Mouse (Mus musculus) layer of hippocampus, adult 2 months (tissue): ENCODE measurements at regions not wholly inside any gene's neighbourhood (a gene's known extent, or its start where the extent isn't known, plus 50 kb on each side); places are given as distances from the start of the nearest gene placed in this dataset.

Experiments
- DNase-seq, 2 experiments: peaks; one replicate each; pipeline ENCODE4 v3.0.0; 2022; ENCODE audit warnings: low spot score in 2 of 2
- H3K27ac ChIP-seq: fragments of 200-600 bp; 2 replicates; pipeline ENCODE4 v1.8.1; 2022
- H3K4me3 ChIP-seq: fragments of 200-600 bp; 2 replicates; pipeline ENCODE4 v1.8.1; 2022; ENCODE audit warnings: mild to moderate bottlenecking
- CTCF ChIP-seq: fragments of 200-600 bp; conservative IDR thresholded peaks from 2 replicates; pipeline ENCODE4 v1.8.1; 2022; ENCODE audit warnings: antibody characterized with exemption, mild to moderate bottlenecking, moderate library complexity

DNA sequence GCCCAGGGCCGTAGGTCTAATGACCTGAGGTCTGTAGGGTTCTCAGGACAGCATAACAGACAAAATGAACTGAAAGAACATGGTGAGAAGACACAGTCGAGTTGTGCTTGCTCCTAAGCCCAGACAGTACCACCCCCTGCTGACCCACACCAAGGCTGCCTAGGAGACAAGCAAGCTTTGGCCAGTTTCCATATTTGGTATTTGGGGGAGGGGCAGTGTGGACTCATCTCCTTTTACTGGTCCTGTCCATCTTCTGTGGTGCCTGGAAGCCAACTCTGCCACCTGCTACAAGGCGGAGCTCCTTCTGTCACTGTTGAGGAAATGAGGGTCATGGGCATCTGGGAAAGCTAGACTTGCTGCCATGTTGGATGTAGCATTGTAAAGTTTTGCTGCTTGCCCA, 68.9 kb downstream of the Tex29 start:
- no peak for DNase-seq
- no peak for TF ChIP-seq CTCF
- Histone ChIP-seq H3K4me3 (no peak overlapping the region), H3K27ac (no peak overlapping the region)

DNA sequence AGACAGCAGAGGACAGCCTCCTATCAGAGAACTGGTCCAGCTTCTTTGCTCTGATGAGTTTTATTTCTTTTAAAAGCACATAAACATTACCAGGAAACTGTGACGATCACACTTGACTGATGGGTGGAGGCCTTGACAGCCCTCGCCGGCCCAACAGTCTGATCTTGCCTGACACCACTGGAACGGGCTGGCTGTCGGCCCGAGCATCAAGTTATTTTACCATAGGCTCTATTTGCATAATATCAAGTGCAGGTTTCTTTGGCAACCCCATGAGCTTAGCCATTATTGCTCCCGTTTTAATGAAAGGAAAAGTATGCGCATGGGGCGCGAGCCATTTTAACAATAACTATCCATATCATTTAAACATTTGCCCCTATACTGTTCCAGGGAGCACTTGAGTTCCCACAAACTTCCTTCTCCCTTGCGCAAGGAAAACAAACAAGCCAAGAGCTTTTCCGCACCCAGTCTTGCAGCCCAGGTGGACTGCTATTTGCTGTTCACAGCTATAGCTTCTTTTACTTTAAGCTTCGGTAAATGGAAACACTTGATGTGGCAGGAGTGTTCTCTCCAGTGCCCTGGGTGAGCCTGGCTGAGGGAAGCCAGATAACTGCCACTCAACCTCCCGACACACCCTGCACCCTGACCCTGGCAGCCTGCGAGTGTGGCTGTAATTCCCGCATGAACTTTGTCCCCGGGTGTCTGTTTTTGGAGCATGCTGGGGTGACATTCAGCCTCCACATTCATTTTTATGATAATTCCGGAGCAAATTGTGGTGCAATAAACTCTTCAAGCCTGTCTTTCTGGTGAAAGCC, 71.6 kb downstream of the Tex29 start:
- no peak for TF ChIP-seq CTCF
- H3K27ac ChIP-seq, result no peak overlapping the region
- DNase-seq, result no peak
- H3K4me3 ChIP-seq, result no peak overlapping the region

DNA sequence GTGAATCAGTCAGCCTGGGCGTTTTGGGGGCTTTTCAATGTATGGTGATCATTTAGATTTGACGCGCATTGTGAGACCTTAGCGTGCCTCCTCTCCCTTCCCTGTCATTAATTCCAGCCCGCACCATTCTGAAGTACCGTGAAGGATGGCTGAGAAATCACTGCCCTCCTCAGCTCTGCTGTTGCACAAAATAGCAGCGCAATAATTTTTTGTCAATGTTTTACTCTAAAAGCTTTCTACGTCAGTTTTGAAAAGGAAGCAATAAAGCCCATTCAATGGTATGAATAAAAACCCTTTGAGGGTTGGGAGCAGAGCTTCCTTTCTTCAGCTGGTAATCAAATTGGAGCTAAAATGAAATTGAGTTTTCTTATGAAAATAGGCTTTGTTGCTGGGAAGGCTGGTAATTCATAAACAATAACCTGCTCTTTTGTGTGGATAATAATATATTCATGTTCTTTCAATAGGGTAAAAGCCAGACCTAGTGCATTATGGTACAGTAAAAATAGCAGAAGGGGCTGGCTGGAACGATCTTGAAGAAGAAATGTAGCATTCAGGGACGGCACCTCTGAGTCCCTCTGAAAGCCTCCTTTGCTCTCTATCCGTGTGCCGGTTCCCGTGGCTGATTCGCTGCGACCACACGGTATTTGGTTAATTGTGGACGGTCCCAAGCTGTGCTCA, 72.3 kb downstream of the Tex29 start:
- Histone ChIP-seq H3K27ac (no peak overlapping the region), H3K4me3 (no peak overlapping the region)
- TF ChIP-seq CTCF, result no peak
- DNase-seq, result no peak

DNA sequence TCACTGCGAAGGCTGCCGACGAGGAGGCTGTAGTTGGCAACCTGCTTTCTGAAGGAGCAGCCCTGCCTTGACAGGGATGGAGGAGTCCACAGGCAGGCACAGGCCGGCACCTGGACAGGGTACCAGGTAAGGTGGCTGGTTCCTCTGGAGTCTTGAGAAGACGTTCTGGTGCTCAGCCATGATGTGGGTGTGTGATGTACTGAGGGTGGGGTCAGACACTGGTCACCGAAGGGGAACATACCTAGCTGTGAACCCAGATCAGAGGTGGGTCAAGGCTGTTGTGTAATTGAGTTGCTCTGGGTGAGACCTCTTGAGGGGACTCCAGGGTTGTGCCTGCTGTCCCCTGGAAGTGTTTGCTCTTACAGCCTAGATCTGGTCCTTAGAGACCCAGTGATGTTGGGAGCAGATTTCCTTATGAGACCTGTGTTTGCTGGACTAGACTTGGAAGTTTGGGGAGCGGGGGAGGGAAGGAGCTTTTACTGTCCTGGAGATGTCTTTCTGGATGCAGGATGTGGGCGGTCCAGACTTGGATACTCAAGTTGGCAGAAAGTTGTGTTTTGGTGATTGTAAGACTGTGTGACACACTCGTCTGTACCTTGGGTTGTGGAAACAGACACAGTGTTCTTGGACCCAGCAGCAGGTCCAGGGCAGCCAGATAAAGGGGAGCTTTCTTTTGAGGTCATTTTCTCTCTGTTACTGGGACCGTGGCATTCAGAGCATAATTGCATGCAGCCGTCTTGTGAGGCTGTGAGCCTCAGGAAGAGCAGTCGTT, 73.0 kb downstream of the Tex29 start:
- no peak for TF ChIP-seq CTCF
- DNase-seq, result no peak
- Histone ChIP-seq H3K4me3 (no peak overlapping the region), H3K27ac (no peak overlapping the region)

DNA sequence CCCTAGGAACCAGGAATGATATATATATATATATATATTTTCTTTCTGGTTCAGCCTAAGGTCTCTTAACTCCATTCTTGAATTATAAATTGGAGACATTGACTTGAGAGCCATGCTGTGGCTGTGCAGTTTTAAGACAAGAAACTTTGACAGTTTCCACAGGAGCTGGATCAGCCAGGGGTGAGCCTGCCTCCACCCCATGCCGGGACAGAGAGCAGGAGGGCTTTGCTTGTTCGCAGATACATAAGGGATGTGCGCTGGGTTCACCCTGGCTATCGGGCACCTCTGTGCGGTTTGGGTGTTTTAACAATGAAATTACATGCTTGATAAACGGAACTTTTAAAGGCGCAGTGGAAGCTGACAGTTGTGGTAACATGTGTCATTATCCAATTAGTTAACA, 73.9 kb downstream of the Tex29 start:
- TF ChIP-seq CTCF, result no peak
- no peak overlapping the region for H3K27ac ChIP-seq
- no peak for DNase-seq
- H3K4me3 ChIP-seq, result no peak overlapping the region

DNA sequence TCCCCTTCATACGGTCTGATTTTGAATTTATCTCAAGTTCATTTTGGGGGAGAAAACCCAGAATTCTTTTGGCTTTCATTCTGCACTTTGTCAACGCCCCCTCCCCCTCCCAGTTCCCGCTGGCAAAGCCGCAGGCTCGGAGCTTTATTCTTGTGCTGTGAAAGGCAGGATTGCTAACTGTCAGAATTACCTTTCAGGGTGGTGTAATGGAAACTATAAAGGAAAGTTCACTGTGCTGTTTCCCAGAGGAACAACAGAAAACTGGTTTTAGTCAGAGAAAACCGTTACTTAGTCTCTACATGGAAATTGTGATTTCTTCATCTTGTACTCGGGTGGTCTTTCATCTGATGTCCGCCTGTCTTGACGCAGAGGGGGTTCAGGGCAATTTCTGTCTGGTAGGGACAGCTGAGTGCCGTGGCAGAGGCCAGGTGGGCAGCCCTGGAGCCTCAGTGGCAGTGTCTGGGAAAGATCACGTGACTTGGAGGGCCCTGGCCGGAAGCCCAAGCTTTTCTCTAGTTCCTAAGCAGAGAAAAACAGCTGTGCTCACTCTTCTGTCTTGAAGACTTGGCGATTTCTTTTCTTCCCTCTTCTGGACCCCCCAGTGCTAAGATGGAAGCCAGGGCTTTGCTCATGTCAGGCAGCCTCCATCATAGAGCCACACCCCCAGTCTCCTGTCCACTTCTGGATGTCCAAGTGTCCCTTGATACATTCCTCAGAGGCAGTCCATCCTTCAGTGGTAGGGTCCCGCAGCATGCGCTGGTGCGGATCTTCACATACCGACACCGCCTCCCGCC, 74.6 kb downstream of the Tex29 start:
- no peak for TF ChIP-seq CTCF
- Histone ChIP-seq H3K4me3 (no peak overlapping the region; the same call in 1 of the 2 replicates), H3K27ac (no peak overlapping the region)
- DNase-seq, result no peak

DNA sequence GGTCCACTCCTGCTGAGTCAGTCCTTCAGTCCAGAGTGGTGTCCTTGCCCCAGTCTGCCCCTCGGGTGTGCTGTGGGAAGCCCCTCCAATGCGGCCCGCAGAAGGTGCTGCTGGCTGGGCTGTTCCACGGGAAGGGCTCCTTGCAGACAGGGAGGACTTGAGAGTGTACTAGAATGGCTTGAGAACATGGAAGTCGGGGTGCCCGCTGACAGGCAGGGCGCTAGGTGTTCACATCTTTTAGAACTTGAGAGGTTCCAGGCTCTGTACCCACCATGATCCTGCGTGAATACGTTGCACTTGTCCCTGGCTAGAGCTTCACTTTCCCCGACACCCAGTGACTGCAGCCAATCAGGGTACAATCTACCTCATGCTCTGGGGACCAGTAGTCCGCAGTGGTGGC, 75.4 kb downstream of the Tex29 start:
- TF ChIP-seq CTCF, result no peak
- no peak for DNase-seq
- H3K27ac ChIP-seq, result no peak overlapping the region
- H3K4me3 ChIP-seq, result no peak overlapping the region

DNA sequence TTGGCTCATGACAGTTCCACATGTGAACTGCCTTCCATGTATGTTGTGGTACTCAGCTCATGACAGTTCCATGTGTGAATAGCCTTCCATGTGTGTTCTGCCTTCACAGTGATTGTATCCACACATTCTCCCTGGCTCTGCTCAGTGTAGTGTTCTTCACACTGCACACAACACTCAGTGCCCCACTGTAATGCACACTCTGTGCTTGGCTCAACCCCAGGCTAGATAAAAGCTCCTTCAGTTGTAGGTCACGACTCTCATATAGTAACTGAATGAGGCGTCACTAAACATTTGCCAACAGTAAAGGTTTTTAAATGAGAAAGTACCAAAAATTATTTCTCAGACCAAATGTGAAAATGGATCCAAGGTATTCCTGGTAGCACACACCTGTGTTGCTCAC, 79.6 kb downstream of the Tex29 start:
- no peak for TF ChIP-seq CTCF
- Histone ChIP-seq H3K4me3 (no peak overlapping the region), H3K27ac (no peak overlapping the region)
- no peak for DNase-seq

DNA sequence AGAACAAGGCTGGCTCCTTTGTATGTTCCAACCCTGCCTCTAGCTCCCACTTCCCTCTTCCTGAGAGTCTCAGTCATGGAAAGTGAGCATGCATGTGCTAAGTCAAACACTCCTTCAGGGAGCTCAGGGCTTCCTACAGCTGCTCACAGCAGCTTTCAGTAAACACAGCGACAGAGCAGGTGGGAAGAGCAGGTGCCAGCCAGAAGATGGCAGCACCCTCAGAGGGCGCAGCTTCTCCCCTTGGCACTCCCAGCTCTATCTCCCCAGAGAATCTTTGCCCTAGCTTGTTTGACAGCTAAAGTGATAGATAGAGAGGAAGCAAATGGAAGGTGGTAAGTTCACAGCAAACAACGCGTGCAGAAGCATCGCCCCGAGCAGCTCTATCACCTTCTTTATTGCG, 82.8 kb downstream of the Tex29 start:
- no peak overlapping the region for H3K4me3 ChIP-seq
- no peak for DNase-seq

DNA sequence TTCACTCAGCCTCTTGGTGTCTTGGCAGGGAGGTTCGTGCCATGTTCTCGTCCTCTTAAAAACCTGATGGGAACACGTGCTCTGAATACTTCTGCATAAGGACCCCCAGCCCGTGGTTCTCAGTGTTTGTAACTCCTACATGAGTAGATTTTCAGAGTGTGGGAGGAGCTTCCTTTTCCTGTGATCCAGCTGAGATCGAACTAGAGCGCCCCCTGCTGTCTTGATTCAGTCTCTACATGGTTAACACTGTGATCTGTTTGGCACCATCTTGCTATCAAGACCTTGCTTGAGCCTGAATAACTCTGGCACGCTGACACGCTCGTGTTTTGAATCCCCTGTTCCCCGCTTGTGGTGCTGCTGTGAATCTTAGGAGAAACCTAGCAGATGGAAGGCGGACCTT, 83.9 kb downstream of the Tex29 start:
- peak; percentile 81 for TF ChIP-seq CTCF
- Histone ChIP-seq H3K4me3 (no peak overlapping the region), H3K27ac (no peak overlapping the region)
- DNase-seq, result peak; percentile 51 to 81

More for the DNA sequence above, 82.8 kb downstream of the Tex29 start:
- peak; percentile 26 for TF ChIP-seq CTCF
- no peak overlapping the region for H3K27ac ChIP-seq

DNA sequence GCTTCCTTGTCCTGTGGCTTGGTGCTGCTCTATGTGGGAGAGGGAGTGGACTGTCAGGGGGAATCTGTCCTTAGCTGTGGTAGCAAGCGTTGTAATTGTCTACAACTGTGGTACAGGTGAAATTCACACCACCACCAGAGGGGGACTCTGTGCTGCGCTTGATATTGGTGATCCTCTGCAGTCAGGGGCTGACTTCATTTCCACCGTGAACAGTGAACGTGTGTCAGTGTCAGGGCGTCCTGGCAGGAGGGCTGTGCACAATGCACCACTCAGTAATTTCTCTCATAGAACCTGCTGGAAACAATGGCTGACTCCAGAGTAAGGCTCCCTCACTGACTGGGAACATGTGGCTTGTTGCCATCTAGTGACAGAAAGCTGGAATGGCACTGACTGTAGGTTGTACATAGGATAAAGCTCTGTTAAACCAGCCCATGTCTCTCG, 102.6 kb downstream of the Tex29 start:
- peak; percentile 47 to 66 for DNase-seq
- Histone ChIP-seq H3K4me3 (no peak overlapping the region), H3K27ac (no peak overlapping the region)
- peak; percentile 81 for TF ChIP-seq CTCF

DNA sequence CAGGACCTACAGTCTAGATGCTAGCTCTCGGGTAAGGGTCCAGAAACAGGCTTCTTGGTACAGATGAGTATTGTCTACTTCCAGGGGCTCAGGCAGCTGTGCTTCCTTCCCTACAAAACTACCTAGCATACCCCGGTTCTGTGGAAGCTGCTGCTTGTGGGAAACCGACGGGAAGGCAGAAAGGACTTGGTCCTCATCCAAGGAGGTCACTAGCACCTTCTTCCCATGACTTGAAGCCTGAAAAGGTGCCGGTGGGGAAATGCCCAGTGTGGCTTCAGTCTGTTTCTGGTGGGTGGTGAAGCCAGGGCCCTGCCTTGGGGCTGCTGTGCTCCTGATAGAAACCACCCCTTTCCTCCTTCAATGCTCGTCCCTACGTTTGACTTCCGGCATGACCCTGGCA, 107.5 kb downstream of the Tex29 start:
- no peak overlapping the region for H3K27ac ChIP-seq
- no peak overlapping the region for H3K4me3 ChIP-seq
- no peak for DNase-seq
- no peak for TF ChIP-seq CTCF
